Mouse (Mus musculus) stomach, adult 2 months (tissue): ENCODE measurements around the gene Fcrl1. TPM values are rescaled to one million over a fixed set of nuclear protein-coding genes. Genes with fewer than 3 reads are reported as not detected.

Experiments used
- polyA plus RNA-seq: library from polyadenylated mRNA; depleted of rRNA; stranded (reverse); fragments of >200 nt; gene quantifications from 2 replicates; pipeline ENCODE4 v1.2.3, GENCODE M21; 2012; rRNA removed

Fcrl1 gene
- 0.04 and 0.08 TPM in 2 replicates for polyA plus RNA-seq

DNA sequence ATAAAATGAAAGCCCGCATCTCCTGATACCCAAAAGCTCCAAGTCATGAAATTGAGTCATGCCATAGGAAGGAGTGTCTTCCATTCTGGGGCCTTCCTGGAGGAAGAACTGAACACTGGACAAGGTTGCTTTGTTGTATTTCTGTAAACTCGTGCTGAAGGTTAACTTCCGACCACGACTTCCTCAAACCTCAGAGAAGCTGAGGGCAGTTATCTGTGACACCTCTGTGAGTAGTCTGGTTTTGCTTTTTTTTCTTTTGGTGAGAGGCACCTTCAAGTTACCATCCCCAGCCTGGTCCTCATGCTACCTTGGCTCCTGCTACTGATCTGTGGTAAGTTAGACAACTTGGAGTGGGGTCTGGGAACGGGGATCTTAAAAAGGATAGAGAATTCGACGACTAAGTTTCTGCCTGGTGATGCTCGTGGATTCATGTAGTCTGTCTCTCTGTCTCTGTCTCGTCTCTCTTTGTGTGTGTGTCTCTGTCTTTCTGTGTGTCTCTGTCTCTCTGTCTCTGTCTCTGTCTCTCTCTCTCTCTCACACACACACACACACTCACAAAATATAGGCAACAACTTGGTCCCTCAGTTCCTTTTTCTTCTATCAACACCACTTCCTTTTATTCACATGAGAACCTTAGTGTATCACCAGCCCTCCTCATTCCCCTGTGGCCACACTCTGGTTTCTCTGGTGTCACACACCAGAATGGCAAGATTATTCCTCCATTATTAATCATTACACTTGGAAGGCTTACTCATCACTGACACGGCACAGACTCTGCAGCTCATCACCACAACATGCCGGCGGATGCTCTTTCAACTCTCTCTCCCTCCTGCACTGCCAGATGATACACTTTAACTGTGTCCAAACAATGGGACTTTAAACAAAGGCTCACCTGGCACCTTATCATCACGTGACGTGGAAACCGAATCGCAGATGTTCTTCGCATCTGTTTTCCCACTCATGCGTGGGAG is at the start of gene Fcrl1:
Fcrl1 (plus strand) TSS at position 193 of the 971 bp plus-strand sequence.

DNA sequence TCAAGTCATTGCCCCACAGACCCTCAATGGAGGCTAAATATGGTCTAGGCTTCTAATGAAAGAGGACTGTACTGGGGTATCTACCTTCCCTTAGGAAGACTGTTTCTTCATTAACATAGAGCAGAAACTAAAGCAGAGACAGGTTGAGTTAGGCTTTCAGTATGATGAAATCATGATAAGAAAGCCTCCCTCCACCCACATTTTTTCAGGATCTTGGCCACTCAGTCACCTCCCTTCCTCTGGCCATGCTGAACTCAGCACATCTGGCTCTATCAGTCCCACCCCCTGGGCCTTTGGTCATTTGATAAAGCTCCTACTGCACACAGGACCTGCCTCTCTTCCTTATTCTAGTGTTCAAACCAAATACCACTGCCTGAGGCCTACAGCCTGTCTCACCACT is 18.6 kb upstream of the Fcrl1 start, which contains the start of gene Cd5l:
Cd5l (plus strand) TSS at position 301 of the 400 bp plus-strand sequence.

DNA sequence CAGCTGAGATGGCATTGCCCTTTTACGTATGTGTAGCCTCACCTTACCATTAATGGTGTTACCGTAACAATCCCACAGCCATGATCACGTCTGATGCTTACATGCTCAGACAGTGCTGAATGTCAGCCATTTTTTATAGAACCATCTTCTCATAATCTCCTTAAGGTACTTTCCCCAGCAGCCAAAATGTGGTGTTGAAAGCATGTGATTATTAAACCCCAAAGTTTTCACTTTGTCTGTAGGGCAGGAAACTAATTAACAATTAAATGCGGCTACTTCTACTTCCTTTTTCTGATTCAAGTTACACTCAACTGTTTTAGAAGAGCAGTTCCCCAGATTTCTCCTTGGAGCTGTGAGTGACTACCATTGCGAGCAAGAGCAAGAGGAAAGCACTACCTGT is 59.3 kb downstream of the Fcrl1 start, which contains the start of gene Fcrl5:
Fcrl5 (plus strand) TSS at position 295 of the 400 bp plus-strand sequence.

Other genes with a start within 250 kb of the Fcrl1 start
- gene Kirrel, start 201.6 kb upstream of the Fcrl1 start, polyA plus RNA-seq: 1.8 and 2.5 TPM in 2 replicates
- gene Fcrls, start 112.6 kb upstream of the Fcrl1 start, polyA plus RNA-seq: 1.3 and 2.2 TPM in 2 replicates
- not detected in 2 replicates for gene Cd5l, start 18.5 kb upstream of the Fcrl1 start, polyA plus RNA-seq
- not detected in 2 replicates for gene Fcrl5, start 59.4 kb downstream of the Fcrl1 start, polyA plus RNA-seq
- 5.8 and 6.4 TPM in 2 replicates for gene Etv3, start 149.0 kb downstream of the Fcrl1 start, polyA plus RNA-seq
- gene Arhgef11, start 241.2 kb downstream of the Fcrl1 start, polyA plus RNA-seq: 10.4 and 13.9 TPM in 2 replicates